Mouse (Mus musculus) myocyte (in vitro differentiated cells): ENCODE measurements at regions not wholly inside any gene's neighbourhood (a gene's known extent, or its start where the extent isn't known, plus 50 kb on each side); places are given as distances from the start of the nearest gene placed in this dataset.

ENCODE experiments used
- E2F4 ChIP-seq: IDR thresholded peaks from one replicate; pipeline ENCODE4 v1.6.1; 2011; ENCODE audit warnings: mild to moderate bottlenecking, control low read depth, moderate library complexity; ENCODE audit not compliant: insufficient read depth
- MAX ChIP-seq: IDR thresholded peaks from one replicate; pipeline ENCODE4 v1.6.1; 2011; ENCODE audit warnings: low read depth, mild to moderate bottlenecking, control low read depth
- POLR2A ChIP-seq: IDR thresholded peaks from one replicate; pipeline ENCODE4 v1.6.1; 2011; ENCODE audit warnings: low read depth, mild to moderate bottlenecking, control low read depth, moderate library complexity; ENCODE audit not compliant: insufficient read length
- TCF12 ChIP-seq: IDR thresholded peaks from one replicate; pipeline ENCODE4 v1.6.1; 2011; ENCODE audit warnings: mild to moderate bottlenecking, control low read depth; ENCODE audit not compliant: poor library complexity, insufficient read depth, severe bottlenecking
- TCF3 ChIP-seq: IDR thresholded peaks from one replicate; pipeline ENCODE4 v1.6.1; 2011; ENCODE audit warnings: low read depth, control low read depth; ENCODE audit not compliant: insufficient read length
- USF1 ChIP-seq: IDR thresholded peaks from one replicate; pipeline ENCODE4 v1.6.1; 2011; ENCODE audit warnings: low read depth, mild to moderate bottlenecking, control low read depth, moderate library complexity

DNA sequence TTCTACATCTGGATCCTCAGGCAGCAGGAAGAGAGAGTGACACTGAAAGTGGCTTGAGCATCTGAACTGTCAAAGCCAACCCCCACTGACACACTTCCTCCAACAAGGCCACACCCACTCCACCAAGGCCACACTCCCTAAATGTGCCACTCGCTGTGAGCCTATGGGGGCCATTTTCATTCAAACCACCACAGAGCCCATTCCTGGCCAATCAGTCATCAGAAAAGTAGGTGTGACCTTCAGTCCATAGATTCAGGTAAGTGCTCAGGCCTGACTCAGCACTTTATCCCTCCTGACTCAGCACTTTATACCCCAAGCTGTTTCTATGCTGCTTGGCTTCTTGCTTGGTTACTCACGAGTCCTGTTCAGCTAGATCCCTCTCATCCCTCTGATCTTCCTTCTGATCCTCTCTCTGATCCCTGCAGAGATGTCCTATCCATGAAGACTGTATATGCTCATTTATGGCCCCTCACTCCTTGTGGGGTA, 121.6 kb upstream of the Pmepa1 start:
- TF ChIP-seq USF1 (no peak), TCF12 (no peak), MAX (no peak), TCF3 (no peak), E2F4 (no peak), POLR2A (no peak)
